Mouse (Mus musculus) layer of hippocampus, postnatal 10 days (tissue): ENCODE data around the gene Cacng2. TPM values are rescaled to one million over a fixed set of nuclear protein-coding genes. Genes with fewer than 3 reads are reported as not detected.

Source experiments
- DNase-seq, 2 experiments: peaks; one replicate each; pipeline ENCODE4 v3.0.0; 2021; ENCODE audit warnings: low spot score in 2 of 2
- long read RNA-seq: library from polyadenylated mRNA; stranded (forward); transcript quantifications from one replicate; pipeline ENCODE4 v2.0.0, GENCODE M21; 2023
- total RNA-seq, 2 experiments: library from RNA; stranded (reverse); gene quantifications; 2 replicates each; pipeline ENCODE4 v1.2.3; 2021

Cacng2 gene
- total RNA-seq, result 10 to 100 TPM; 36.4 to 40.3 TPM
- long read RNA-seq, partial matches to known transcripts, result 0 of 26 reads
- long read RNA-seq, other reads (novel, unspliced or antisense), result 26 of 26 reads

DNA sequence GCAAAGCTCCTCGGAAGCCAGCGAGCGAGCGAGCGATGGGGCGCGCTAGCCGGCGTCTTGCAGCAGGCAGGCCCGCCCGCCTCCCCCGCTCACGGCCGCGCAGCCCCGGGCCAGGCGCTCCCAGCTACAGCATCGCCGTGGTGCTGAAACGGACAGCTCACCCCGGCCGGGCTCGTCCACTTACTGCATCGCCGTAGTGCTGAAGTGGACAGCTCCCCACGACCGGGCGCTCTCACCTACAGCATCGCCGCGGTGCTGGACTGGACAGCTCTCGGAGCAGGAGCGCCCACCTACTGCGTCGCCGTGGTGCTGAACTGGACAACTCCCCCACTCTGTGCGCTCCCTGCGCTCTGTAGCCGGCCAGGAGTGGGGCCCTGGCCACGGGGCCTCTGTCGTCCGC lies at the start of gene Cacng2:
TSS of gene Cacng2 (minus strand) at position 325 of the 400 bp plus-strand sequence.
- DNase-seq, result peak; percentile 94 to 95

DNA sequence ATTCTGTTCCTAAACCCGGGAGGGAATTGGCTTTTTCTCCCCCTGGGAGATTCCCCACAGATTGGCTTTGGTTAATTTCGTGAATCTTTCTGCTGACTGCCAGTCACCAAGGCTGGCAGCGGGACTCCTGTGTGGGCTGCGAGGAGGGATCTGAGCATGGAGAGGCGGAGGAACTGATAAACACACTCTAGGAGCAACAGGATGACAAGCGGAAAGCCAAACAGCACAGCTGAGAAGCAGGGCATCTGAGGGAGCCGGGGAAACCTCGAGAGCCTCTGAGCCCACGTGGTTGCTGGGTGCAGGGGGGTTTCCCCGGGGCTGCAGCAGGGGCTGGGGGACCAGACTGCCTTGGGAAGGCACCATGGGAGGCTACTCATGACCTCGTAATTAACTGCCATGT lies 49.7 kb upstream of the Cacng2 start:
- DNase-seq, result peak; percentile 52 to 53

DNA sequence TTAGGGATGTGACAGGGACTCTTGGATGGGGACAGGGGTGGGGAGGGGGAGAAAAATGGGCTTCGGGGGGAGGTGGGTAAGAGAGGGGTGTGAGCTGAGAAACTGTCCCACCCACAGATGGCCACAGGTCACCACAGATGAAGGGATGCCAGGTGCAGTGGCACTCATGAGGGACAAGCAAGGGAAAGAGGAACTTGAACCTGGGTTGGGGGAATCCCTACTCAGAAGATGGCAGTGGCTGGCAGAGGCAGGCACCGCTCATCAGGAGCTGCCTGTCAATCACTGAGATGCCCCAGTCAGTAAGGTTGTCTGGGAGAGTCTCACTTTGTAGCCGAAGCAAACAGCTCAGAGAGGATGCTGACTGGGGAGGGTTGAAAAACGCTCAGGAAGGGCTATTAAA lies 45.5 kb upstream of the Cacng2 start:
- DNase-seq, result no peak

DNA sequence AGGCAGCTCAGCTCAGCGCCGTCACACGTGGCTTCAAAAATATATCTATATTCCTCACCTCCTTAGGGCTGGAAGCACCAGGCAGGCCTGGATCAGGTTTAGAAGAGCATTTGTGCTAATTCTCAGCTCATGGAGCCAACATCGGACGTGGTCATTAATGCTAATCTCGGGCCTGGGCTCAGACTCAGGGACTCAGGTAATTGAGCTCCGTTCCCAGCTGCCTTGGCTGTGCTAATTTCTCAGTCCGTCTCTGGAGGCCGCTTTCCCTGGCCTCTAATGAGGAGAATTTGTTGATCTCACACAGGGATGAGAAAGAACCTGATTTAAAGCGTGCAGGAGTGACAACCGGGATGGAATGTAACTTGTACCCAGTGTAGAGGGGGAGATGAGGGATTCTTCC lies 44.6 kb upstream of the Cacng2 start:
- no peak for DNase-seq

DNA sequence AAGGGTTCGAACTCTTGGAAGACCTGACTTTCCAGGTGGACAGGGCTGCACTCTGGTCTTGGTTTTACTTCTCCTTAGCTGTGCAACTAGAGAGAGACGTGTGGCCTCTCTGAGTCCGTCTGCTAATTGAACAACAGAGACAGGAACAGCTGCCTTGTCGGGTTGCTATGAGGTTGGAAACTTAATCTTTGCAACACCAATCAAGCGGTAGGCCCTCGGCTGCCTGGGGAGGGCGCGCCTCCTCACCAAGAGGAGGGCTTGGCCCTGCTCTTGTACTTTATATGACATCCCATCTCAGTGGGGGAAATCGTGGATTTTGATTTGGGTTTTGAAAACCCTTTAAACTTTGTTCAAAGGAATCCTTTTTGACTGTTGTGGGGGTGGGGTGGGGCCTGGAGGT lies 42.1 kb upstream of the Cacng2 start:
- no peak for DNase-seq

DNA sequence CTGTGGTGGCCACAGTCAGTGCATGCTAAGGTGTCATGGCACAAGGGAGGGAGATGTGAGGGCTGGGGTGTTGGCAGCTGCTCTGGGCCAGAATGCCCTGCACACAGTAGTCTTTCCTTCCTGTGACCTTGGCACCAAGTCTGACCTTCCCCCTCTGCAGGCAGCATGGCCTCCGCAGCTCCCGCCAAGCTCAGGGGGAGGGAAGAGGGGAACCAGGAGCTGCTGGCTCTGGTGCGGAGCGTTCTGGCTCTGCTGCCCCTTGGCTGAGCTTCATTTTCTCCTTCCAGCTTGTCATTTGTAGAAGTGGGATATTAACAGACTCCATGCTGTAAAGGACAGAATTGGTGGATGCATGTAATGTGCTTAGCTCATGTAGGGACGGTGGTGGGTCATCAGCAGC lies 38.5 kb upstream of the Cacng2 start:
- peak in 1 of 2 experiments; percentile 58 for DNase-seq

DNA sequence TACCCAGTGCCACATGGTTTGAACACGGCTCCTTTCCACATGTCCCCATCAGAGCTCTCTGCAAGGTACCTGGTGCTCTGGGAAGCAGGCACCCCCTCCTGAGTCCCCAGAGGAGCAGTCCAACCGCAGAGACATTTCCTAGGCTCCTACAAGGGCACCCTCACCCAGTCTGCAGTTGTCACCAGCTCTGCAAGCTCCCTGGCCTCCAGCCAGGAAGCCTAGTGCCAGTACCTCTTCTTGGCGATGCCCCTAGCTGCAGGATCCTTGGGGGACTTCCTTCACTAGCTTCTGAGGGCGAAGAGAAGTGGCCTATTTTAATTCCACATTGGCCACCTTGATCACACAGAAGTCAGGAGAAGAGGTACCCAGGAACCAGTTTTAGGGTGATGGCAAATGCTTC lies 38.0 kb upstream of the Cacng2 start:
- no peak for DNase-seq

DNA sequence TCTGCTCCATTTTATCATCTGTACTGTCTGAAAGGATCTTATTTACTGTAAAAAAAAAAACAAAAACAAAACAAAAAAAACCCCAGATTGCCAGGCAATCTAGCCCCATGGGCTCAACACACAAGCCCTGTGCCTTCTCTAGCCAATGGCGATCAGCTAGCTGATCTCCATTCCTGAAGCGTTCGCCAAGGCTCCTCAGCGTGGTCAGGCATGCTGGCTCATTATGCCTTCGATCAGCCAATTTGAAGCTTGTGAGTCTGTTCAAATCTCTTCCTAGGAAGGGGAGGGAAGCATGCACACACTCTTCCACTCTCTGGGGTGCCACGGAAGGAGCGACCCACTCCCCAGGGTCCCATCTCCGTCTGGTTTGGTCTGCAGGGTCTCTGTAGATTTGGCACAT lies 37.5 kb upstream of the Cacng2 start:
- no peak for DNase-seq

DNA sequence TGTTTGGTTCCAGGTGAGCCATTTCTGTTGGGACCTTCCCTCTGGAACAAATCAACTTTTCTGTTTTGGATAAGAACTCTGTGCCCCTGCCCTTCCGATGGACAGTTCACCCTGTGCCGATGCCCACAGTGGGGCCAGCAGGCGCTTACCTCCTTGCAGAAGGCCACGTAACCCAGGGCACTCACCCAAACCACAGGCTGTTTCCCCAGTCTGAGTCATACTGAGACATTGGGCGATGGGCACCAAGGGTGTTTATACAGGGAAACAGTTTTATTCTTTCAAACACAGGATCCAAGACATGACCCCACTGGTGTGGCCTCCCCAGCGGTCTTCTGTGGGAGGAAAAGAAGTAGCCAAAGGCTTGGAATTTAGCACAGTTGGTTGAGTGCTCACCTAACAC lies 35.6 kb upstream of the Cacng2 start:
- DNase-seq, result no peak

DNA sequence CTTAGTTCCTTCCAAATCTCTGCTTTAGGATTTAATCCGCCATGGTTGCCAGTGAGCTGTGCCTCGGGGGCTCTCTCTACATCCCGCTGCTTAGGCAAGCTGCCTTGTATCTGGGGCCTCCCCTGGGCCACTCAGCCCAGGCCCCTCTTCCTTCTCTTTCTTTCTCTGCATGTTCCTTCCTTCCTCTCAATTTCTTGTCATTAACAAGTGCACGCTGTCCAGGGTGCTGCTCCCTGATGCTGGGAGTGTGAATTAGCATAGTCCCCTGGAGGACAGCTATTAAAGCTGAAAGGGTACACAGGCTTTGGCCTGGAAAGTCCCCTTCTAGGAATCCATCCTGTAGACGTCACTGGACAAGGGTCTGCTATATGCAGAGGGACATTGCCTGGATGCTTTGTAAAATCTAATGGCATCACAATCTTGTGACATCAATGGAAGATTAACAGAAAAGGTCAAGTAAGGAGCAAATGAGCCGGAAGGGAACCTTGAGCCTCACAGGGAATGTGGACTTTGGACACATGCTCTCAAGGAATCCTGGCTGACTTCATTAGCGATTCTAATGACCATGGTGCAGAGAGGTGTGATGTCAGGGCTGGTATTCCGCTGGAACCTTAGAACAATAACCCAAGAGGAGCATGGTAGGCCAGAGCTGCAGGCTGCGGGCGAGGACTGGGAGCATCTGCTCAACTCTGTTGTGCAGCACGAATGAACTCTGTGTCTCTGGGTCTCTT lies 33.4 kb upstream of the Cacng2 start:
- DNase-seq, result no peak

DNA sequence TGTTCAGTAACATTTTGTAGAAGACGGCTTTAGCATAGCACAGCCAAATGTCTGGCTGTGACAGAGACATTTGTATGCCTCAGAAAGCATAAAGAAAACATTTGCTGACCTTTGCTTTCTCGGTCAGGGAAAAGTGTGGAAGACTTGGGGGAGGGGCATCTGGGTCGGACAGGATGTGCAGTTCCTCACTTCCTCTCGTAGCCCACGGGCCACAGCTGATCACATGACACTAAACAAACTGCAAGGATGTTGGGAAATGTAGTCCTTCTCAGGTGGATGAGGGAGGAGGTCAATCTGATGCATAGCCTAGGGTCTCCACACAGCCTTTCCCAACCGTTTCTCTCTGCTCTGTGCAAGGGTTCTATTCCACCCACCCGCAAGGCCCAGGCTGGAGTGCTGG lies 28.7 kb upstream of the Cacng2 start:
- DNase-seq, result no peak

DNA sequence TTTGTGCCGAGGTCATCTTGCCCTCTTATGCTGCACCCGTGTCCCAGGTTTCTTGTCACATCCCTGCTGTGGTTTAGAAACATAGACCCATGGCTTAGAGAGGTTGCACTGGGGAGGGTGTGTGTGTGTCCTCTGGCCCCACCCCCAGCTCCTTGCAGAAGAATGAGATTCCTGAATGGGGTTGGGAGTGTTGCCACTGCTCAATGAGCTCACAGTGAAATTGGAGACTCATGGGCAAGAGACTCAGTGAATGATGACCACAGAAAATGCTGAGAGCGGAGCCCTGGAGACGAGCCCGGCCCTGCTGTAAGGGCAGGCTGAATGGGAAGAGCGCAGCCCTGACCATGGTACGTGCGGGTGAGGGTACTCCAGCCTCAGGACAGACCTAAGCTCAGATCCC lies 20.4 kb upstream of the Cacng2 start:
- no peak for DNase-seq

DNA sequence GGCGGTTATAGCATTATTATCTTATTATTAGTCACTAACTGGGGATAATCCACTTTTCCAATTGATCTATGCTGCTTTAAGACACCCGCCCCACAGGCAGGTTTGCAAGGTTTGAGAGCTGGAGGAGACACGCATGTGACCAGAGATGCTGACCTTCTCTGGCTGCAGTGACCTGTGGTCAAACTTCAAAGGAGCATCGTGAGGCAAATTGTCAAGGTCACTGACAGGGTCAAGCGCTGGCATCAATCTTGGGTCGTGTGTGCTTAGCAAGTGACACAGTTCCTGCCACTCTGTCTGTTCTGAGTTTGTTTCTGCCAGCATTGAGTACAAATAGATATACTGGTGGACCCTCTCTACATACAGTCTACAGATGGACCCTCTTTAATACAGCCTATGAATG lies 14.8 kb upstream of the Cacng2 start:
- DNase-seq, result no peak

DNA sequence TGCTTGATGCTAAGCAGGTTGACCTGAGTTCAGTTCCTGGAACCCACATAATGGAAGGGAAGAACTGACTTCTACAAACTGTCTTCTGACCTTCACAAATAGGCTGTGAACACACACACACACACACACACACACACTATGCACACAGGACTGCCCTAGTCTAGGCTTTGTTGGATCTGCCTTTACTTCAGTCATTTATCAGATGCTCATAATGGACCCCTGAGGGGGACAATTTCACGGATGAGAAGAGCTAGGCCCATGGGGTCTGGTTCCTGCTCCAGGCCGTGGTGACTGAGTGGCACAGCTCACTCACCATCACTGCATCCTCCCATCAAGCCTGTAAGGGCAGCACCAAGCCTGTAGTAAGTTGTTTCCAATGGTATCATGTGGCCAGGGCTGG lies 13.6 kb upstream of the Cacng2 start:
- DNase-seq, result no peak

DNA sequence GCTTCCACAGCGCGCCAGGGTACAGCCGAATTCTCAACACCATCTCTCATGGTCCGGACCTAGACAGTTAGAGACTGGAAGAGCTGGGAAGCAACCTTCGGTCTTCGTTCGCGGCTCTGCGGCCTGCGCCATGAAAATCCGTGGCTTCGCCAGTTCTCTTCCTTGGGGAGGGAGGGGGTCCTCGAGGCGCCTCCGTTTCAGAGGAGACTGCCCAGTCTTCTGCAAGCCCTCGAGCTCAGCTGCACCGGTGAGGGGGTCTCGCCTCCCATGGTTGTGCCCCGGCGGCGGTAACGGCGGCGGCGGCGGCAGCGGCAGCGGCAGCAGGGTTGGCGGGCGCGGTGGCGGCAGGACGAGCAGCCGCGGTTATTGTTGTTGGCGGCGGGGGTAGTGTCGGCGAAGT lies 580 bp downstream of the Cacng2 start:
- peak in 1 of 2 experiments; percentile 41 for DNase-seq

DNA sequence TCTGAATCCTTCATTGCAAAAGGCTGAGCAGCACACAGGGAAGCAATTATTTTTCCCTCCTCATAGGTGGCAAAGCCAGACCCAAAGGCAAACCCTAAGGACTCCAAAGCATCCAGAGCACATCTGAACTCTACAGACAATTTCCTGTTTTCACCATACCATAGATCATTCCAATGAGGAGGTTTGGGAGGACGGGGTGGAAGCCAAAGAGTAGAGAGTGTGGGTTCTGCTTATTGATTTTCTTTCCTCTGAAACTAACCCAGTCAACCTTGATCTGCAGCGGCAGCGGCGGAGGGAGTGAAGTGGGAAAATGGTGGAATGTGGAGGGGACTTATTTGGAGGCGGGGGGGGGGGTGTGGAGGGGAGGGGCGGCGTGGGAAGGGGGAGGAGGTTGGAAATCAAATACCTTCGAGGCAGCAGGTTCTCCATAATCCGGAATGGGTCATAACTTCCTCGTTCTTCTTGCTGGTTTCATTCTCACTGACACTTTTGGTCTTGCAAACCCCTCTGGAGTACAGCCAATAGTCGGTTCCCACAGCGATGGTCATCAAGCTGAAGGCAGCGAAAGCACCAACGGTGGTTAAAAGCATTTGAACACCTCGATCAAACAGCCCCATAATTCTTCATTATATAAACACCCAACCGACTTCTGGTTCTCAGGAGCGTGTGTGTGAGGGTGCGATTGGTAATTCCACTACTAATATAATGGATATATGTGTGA lies 1.4 kb downstream of the Cacng2 start:
- DNase-seq, result no peak

DNA sequence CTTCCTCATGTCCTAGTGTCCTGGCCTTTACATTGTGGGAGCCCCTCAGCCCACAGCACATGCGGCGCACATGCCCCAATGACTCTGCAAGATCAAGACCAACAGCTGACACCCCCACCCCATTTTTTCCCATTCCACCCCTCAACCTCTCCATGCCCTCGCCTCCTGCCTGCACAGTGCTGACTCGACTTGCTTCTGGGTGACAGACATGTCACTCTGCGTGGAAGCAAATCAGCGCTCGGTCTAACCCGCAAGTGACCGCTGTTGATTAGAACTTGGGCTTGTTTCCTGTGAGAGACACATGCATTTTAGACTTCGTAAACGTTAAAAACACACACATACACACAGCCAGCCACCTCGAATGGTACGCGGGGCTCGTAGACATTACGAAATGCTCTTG lies 2.1 kb downstream of the Cacng2 start:
- no peak for DNase-seq

DNA sequence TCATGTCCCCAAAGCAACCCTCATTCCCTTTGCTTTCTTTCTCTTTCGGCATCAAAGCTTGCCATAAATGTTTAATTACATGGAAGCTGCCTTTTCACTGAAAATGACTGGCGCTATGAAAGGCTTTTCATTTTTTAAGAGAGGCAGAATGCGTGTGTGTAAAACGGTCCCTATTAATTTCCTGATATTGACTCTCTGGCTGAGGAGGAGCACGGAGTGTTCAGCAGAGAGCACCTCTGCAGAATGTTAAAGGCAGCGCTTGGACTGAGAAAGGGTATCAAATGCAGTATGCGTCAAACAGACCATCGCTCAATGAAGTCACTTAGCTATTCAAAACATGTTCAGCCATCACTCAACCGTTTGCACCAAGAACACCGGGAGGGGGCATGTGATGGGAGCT lies 2.9 kb downstream of the Cacng2 start:
- no peak for DNase-seq

DNA sequence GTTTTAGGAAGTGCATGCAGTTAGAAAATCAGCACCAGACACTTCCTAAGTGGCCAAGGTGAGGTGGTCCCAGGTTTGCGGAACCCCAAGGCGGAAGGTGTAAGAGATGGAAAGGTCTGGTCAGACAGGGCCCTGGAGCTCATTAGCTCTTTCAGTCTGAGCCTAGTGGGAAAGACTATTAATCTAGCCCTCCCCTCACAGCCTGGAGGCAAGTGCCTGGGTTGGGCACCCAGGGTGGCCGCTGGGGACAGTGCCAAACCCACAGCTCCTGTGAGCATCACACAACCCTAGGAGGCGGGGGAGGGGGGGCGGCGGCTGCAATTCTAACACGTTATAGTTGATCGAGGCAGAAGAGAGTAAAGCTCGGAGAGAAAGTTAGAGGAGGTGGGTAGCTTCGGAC lies 3.6 kb downstream of the Cacng2 start:
- DNase-seq, result no peak

DNA sequence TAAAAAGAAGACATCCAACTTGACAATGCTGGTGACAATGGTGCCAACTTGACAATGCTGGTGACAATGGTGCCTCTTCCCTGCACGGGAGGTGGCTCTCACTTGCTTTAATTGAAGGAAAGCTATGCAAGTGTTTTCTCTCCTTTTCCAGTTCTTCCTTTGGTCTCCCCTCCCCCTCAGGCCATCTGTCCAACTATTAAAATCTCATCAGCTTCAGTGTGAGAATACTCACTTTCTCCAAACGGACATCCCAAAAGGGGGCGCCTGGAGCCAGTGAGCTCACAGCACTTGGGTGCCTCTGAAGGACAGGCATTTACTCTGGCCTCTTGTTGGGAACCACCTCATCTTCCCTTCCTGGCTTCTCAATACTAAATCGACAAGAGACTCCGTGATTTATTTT lies 20.3 kb downstream of the Cacng2 start:
- no peak for DNase-seq

DNA sequence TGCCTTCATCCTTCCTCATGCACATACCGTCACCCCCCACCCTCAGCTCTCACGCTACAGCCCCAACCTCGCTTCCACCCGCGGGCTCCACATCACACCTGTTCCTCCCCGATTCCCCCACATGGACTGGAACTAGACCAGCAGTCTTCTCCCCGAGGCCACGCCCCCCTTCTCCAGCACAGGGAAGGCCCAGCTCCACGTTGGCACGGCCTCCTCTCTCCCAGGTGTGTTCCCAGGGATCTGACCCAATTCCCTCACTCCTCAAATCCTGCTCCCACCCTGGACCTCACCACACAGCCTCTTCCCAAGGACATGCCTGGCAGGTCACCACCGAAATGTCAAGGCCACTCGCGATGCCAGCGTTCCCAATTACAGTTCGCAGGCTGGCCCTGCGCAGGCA lies 23.8 kb downstream of the Cacng2 start:
- DNase-seq, result no peak

DNA sequence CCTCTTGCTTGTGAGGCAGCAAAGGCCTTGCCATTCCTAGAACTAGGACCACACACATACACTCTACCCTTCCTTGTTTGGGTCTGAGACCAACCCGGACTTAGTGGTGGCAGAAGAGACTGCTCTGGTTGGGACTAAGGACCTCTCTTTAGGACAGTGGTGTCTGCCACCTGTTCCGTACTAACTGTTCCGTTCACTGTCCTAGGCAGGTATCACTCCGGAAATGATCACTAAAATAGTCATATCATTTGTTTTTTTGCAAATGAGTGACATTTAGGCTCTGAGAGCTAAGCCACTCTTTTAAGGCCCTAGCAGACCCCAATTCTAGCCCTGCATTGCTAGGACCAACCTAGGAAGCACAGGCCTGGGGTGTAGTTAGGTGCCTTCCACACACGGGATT lies 26.2 kb downstream of the Cacng2 start:
- no peak for DNase-seq
